Mouse (Mus musculus): ENCODE data around the gene Cryzl2. TPM values are rescaled to one million over a fixed set of nuclear protein-coding genes. Genes with fewer than 3 reads are reported as not detected.
A peak's percentile ranks its signal among the peaks of the same experiment; 100 is the strongest.

Cryzl2 gene
- 9.7 and 10.9 TPM in 2 replicates for polyA plus RNA-seq (2014; fragmentation: Nextera tagmentation; extraction: Ambion mirVana)

DNA sequence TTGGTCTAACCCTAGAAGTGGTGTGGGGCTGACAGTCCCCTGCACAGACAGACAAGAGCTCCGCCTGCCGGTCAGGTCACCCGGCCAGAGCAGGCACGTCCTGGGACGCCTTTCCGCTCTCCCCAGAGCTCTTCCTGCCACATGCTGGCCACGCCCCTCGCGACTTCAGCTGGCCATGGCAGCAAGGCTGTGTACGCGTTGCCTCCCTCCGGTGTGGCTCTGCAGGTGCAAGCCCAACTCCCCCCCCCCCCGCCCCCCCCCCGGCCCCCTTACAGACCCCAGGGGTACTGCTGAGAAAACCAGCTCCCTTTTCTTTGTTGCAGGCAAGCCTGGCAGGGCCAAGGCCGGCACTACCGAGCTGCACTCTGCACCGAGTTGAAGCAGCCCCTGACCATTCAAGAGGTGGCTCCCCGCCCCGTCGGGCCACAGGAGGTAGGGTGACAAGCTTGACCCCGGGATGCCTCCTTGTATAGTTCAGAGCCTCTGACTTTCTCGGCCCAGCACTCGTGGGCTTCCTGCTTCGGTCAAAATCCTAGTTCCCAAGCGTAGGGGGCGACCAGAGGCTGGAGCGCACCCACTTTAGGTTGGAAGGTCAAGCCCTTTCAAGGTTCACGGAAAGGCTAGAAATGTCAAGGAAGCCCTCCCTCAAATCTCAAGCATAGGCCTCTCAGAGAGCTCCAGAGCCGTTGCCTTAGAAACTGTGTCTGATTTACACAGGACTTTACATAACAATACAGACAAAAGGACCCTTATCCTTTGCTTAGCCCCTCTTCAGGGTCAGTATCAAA is at the start of gene Cryzl2:
Gene Cryzl2, plus strand, starts transcription at position 157 of the 788 bp plus-strand sequence.
- WGBS = 13% methylated on average over 28 of the region's 29 CpGs
- H3K4me2 ChIP-seq = peak within 1 kb of the TSS; percentile 84

DNA sequence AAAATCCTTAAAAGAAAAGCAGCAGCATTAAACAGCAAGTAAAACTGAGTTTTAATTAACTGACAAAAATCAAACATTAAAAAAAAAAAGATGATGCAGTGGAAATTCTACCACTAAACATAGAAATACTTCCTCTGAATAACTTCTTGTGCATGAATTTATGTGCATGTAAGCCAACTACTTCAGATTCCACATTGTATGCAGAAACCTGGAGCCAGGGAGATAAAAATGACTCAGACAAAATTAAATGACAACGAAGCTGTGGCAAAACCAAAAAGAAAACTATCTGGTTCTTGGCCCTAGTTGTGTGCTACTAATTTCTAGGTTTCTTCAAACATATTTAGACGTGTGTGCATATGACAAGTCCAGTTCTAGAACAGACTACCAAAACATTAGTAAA is 48.7 kb upstream of the Cryzl2 start:
- Histone ChIP-seq H3K4me2 (no peak overlapping the region), H3K27ac (ENCODE audit: low read depth, low read length) (no peak overlapping the region), H3K27me3 (replicated peaks; ENCODE audit: control insufficient read depth, insufficient read depth, low read length) (no peaks in the 10 kb centered on the region), H3K4me1 (replicated peaks; ENCODE audit: control insufficient read depth, insufficient read depth, low read length) (peaks cover 3% of the 10 kb centered on the region; the same call in 1 of the 2 replicates), H3K9ac (ENCODE audit: low read depth, low read length) (no peak overlapping the region), H3K9me3 (ENCODE audit: control insufficient read depth, low read length) (no peaks in the 10 kb centered on the region), H3K36me3 (ENCODE audit: control insufficient read depth, insufficient read depth, low read length) (no peaks in the 10 kb centered on the region), H3K4me3 (ENCODE audit: low read depth, low read length) (no peak overlapping the region)
- DNase-seq (ENCODE audit: low spot score) = no peak
- 67% methylated on average over 2 of the region's 2 CpGs for WGBS
- ATAC-seq (replicated peaks; ENCODE audit: low FRiP score) = no peak

More for the DNA sequence above, at the start of gene Cryzl2:
- Histone ChIP-seq H3K9ac (ENCODE audit: low read depth, low read length) (peak within 1 kb of the TSS; percentile 56), H3K4me3 (ENCODE audit: low read depth, low read length) (peak within 1 kb of the TSS; percentile 52), H3K4me1 (replicated peaks; ENCODE audit: control insufficient read depth, insufficient read depth, low read length) (0 out of 2 replicates have a peak, but pooled peaks cover 3% of the 10 kb centered on the region), H3K27me3 (replicated peaks; ENCODE audit: control insufficient read depth, insufficient read depth, low read length) (no peaks in the 10 kb centered on the region), H3K27ac (ENCODE audit: low read depth, low read length) (no peak within 1 kb of the TSS), H3K36me3 (ENCODE audit: control insufficient read depth, insufficient read depth, low read length) (no peaks in the 10 kb centered on the region), H3K9me3 (ENCODE audit: control insufficient read depth, low read length) (no peaks in the 10 kb centered on the region)
- DNase-seq (ENCODE audit: low spot score) = peak; percentile 79
- ATAC-seq (replicated peaks; ENCODE audit: low FRiP score) = peak; percentile 95

DNA sequence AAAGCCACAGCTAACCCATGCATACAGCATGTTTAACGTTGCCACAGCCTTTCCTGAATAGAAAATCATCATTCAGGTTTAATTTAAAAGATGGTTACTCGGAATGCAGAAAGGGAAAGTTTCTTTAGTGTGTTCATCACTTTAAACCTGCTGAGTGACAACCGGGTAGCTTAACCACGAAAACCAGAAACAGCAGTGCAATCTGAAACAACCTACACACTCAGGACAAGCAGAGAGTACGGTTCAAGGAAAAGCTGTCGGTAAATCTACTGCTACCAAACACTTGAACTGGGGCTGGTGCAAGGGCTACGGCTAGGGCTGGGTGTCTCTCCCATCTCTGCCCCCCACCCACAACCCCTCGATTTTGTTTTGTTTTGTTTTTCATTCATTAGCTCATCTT is 47.4 kb upstream of the Cryzl2 start:
- DNase-seq (ENCODE audit: low spot score) (no peak), ATAC-seq (replicated peaks; ENCODE audit: low FRiP score) (no peak)
- H3K4me1 ChIP-seq (replicated peaks; ENCODE audit: control insufficient read depth, insufficient read depth, low read length) = peaks cover 8% of the 10 kb centered on the region; the same call in 1 of the 2 replicates
- peak overlapping the region; percentile 97 for H3K4me2 ChIP-seq
- H3K27me3 ChIP-seq (replicated peaks; ENCODE audit: control insufficient read depth, insufficient read depth, low read length) = no peaks in the 10 kb centered on the region
- H3K27ac ChIP-seq (ENCODE audit: low read depth, low read length) = no peak overlapping the region
- H3K4me3 ChIP-seq (ENCODE audit: low read depth, low read length) = peak overlapping the region; percentile 80
- 10% methylated on average over 8 of the region's 8 CpGs for WGBS
- peak overlapping the region; percentile 82; the same call in 1 of the 2 replicates for H3K9ac ChIP-seq (ENCODE audit: low read depth, low read length)
- H3K36me3 ChIP-seq (ENCODE audit: control insufficient read depth, insufficient read depth, low read length) = no peaks in the 10 kb centered on the region
- H3K9me3 ChIP-seq (ENCODE audit: control insufficient read depth, low read length) = no peaks in the 10 kb centered on the region

DNA sequence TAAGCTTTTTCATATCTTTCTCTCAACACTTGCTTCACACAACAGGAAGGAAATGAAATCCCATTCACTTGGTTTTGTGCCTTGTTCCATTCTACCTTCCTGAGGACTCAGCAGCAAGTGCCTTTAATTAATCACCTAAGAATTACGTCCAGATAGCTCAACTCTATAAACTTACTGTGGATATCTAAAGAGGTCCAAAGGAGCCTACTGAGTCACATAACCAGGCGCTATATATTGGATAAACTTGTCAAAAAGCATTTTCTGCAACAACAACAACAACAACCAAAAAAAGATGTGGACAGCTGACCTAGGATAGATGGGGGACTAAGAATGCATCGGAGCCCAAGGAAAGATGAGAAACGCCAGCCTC is 47.1 kb upstream of the Cryzl2 start:
- H3K4me3 ChIP-seq (ENCODE audit: low read depth, low read length) = peak overlapping the region; percentile 80
- no peaks in the 10 kb centered on the region for H3K9me3 ChIP-seq (ENCODE audit: control insufficient read depth, low read length)
- 2% methylated on average over 4 of the region's 4 CpGs for WGBS
- DNase-seq (ENCODE audit: low spot score) (no peak), ATAC-seq (replicated peaks; ENCODE audit: low FRiP score) (no peak)
- peaks cover 8% of the 10 kb centered on the region; the same call in 1 of the 2 replicates for H3K4me1 ChIP-seq (replicated peaks; ENCODE audit: control insufficient read depth, insufficient read depth, low read length)
- no peaks in the 10 kb centered on the region for H3K36me3 ChIP-seq (ENCODE audit: control insufficient read depth, insufficient read depth, low read length)
- H3K27me3 ChIP-seq (replicated peaks; ENCODE audit: control insufficient read depth, insufficient read depth, low read length) = no peaks in the 10 kb centered on the region
- H3K4me2 ChIP-seq = peak overlapping the region; percentile 97
- peak overlapping the region; percentile 82 for H3K9ac ChIP-seq (ENCODE audit: low read depth, low read length)
- H3K27ac ChIP-seq (ENCODE audit: low read depth, low read length) = no peak overlapping the region

DNA sequence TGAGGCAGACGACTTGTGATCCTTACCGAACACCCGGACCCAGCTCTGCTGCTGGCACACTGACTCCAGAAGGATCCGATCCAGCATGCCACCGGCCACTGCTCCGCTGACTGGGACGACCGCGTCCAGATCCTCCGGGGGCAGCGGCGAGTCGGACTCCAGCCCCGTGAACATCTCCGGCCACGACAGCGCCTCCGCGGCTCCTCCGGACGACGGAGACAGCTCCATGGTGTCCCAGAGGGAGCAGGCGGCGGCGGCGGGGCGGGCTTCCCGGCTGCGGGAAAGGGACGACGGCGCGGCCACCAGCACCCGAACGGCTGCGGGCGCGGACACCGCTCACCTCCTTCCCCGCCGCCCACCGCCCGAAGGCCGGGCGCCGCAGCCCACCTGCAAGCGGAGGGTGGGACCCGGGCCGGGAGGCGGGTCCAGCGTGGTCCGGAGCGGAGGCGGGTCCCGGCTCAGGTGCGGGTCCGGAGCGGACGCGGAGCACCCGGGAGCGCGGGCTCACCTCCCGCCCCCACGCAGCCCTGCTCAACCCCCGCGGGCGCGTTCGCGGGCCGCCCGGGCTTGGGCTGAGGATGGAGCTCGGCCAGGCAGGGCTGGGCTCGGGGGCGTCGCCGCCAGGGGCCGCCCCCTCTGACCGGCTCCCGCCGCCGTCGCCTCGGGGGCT is 46.5 kb upstream of the Cryzl2 start:
- peak overlapping the region; percentile 80 for H3K4me3 ChIP-seq (ENCODE audit: low read depth, low read length)
- H3K9ac ChIP-seq (ENCODE audit: low read depth, low read length) = peak overlapping the region; percentile 82
- WGBS = under 1% methylated on average over 69 of the region's 85 CpGs
- H3K27me3 ChIP-seq (replicated peaks; ENCODE audit: control insufficient read depth, insufficient read depth, low read length) = no peaks in the 10 kb centered on the region
- DNase-seq (ENCODE audit: low spot score) = peak; percentile 66
- peak overlapping the region; percentile 81 for H3K27ac ChIP-seq (ENCODE audit: low read depth, low read length)
- no peaks in the 10 kb centered on the region for H3K9me3 ChIP-seq (ENCODE audit: control insufficient read depth, low read length)
- peaks cover 8% of the 10 kb centered on the region; the same call in 1 of the 2 replicates for H3K4me1 ChIP-seq (replicated peaks; ENCODE audit: control insufficient read depth, insufficient read depth, low read length)
- peak; percentile 81 for ATAC-seq (replicated peaks; ENCODE audit: low FRiP score)
- peak overlapping the region; percentile 97 for H3K4me2 ChIP-seq
- no peaks in the 10 kb centered on the region for H3K36me3 ChIP-seq (ENCODE audit: control insufficient read depth, insufficient read depth, low read length)

DNA sequence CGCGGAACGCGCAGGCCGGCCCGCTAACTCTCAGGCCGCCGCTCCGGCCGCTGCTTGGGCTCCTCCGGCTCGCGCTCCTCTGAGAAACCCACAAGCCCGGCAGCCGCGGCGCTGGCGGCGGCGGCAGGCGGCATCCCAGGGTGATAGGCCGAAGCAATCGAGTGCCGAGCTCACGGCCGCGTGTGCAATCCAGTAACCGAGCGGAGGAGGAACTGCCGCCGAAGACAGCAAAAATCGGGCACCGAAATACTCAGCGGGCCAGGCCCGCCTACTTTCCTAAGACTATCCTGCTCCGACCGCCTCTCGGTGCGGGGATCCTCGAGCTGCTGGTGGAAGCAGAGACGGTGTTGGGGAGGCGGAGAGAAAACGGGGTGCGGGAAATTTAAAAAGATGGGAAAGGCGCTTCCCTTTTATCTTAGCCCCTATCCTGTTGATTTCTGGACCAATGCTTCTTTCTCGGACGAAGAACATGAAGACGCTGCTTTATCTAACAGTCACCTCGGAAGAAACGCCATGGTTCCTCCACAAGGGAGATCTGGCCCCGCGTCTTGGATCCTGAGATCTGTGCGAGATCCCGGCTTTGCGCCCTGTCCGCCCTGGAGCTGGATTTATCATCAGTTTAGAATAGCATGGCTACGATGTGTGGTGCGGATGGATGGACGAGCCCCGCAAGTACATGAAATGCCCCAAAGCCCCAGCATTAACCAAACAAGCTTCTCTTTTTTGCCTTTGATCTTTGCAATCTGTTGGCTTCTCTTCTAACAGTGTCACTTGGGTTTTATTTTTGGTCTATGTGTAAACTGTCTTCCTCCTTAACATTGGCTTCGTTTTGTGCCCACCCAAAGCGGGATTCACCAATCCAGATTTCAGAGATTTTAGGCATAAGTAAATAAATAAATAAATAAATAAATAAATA is 45.7 kb upstream of the Cryzl2 start, which contains the start of gene Rasal2:
Gene Rasal2, minus strand, starts transcription at position 142 of the 916 bp plus-strand sequence.
- Histone ChIP-seq H3K9ac (ENCODE audit: low read depth, low read length) (peak within 1 kb of the TSS; percentile 82), H3K27ac (ENCODE audit: low read depth, low read length) (peak within 1 kb of the TSS; percentile 81), H3K27me3 (replicated peaks; ENCODE audit: control insufficient read depth, insufficient read depth, low read length) (no peaks in the 10 kb centered on the region), H3K4me1 (replicated peaks; ENCODE audit: control insufficient read depth, insufficient read depth, low read length) (peaks cover 8% of the 10 kb centered on the region; the same call in 1 of the 2 replicates), H3K9me3 (ENCODE audit: control insufficient read depth, low read length) (no peaks in the 10 kb centered on the region), H3K4me3 (ENCODE audit: low read depth, low read length) (peak within 1 kb of the TSS; percentile 80), H3K4me2 (peak within 1 kb of the TSS; percentile 97), H3K36me3 (ENCODE audit: control insufficient read depth, insufficient read depth, low read length) (no peaks in the 10 kb centered on the region)
- ATAC-seq (replicated peaks; ENCODE audit: low FRiP score) (peak; percentile 96), DNase-seq (ENCODE audit: low spot score) (peak; percentile 93)
- under 1% methylated on average over 62 of the region's 62 CpGs for WGBS

DNA sequence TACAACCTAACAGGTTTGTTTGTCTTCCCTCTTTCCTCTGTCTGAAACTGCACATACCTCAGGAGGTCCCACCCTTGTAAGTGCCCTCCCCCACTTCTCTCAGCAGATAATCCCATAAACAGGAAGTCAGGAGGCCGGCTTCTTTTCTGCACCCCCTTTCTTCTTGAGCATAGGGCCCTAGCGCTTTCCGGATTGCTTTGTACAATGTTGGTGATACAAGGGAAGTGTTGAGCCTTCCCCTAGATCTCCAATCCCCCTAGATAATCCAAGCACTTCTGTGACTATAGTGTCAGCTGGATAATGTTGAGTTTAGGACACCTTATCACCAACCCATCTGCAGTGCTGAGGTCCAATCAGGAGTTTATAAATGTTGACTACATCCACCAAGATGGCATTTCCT is 42.6 kb upstream of the Cryzl2 start:
- H3K4me3 ChIP-seq (ENCODE audit: low read depth, low read length) = no peak overlapping the region
- H3K27ac ChIP-seq (ENCODE audit: low read depth, low read length) = no peak overlapping the region
- H3K27me3 ChIP-seq (replicated peaks; ENCODE audit: control insufficient read depth, insufficient read depth, low read length) = no peaks in the 10 kb centered on the region
- no peak overlapping the region for H3K9ac ChIP-seq (ENCODE audit: low read depth, low read length)
- WGBS = 36% methylated on average over 3 of the region's 3 CpGs
- no peaks in the 10 kb centered on the region for H3K9me3 ChIP-seq (ENCODE audit: control insufficient read depth, low read length)
- ATAC-seq (replicated peaks; ENCODE audit: low FRiP score) (no peak), DNase-seq (ENCODE audit: low spot score) (no peak)
- H3K4me2 ChIP-seq = no peak overlapping the region
- H3K36me3 ChIP-seq (ENCODE audit: control insufficient read depth, insufficient read depth, low read length) = no peaks in the 10 kb centered on the region
- peaks cover 8% of the 10 kb centered on the region; the same call in 1 of the 2 replicates for H3K4me1 ChIP-seq (replicated peaks; ENCODE audit: control insufficient read depth, insufficient read depth, low read length)

DNA sequence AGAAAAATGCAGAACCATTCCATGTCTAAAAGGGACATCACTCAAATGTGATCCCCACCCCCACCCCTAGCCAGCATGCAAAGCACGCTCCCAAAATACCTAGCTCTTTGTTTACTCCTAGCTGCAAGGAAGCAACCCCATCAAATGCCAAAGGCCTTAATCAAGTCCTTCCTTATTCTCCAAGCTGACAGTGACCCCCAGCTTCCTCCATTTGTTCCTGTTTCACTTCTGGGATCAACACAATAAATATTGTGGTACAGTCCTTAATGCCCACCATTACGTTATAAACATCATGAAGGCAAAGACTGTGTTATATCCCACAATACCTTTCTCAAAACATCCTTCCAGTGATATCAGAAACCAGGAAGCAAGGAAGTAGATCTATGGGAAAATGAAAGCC is 41.7 kb upstream of the Cryzl2 start:
- Histone ChIP-seq H3K4me2 (no peak overlapping the region), H3K9ac (ENCODE audit: low read depth, low read length) (no peak overlapping the region), H3K27ac (ENCODE audit: low read depth, low read length) (no peak overlapping the region), H3K36me3 (ENCODE audit: control insufficient read depth, insufficient read depth, low read length) (no peaks in the 10 kb centered on the region), H3K4me3 (ENCODE audit: low read depth, low read length) (no peak overlapping the region), H3K4me1 (replicated peaks; ENCODE audit: control insufficient read depth, insufficient read depth, low read length) (peaks cover 5% of the 10 kb centered on the region; the same call in 1 of the 2 replicates), H3K9me3 (ENCODE audit: control insufficient read depth, low read length) (no peaks in the 10 kb centered on the region), H3K27me3 (replicated peaks; ENCODE audit: control insufficient read depth, insufficient read depth, low read length) (no peaks in the 10 kb centered on the region)
- ATAC-seq (replicated peaks; ENCODE audit: low FRiP score) (no peak), DNase-seq (ENCODE audit: low spot score) (no peak)
- WGBS = 81% methylated on average over 2 of the region's 2 CpGs

Data from liver, embryonic 11.5 days (tissue).